Mouse (Mus musculus) lung, embryonic 14.5 days (tissue): Measurements from ENCODE around the gene Gm45711. TPM values are rescaled to one million over a fixed set of nuclear protein-coding genes. Genes with fewer than 3 reads are reported as not detected.

ENCODE experiments used
- ATAC-seq: fragments of 200-750 bp; cut with Nextera tagmentation; 2 replicates; pipeline ENCODE4 v1.8.0; 2017; ENCODE audit warnings: mild to moderate bottlenecking, moderate TSS enrichment, moderate library complexity; ENCODE audit not compliant: insufficient read depth
- DNase-seq: peaks from one replicate; pipeline ENCODE4 v3.0.0-alpha.2; 2015
- H3K27ac ChIP-seq: fragments of 300-500 bp; sonication (generic); 2 replicates; pipeline ENCODE4 v1.5.1; 2014; ENCODE audit warnings: low read depth, mild to moderate bottlenecking, moderate library complexity
- H3K27me3 ChIP-seq: fragments of 300-500 bp; sonication (generic); 2 replicates; pipeline ENCODE4 v1.6.1; 2014; ENCODE audit warnings: low read length, control low read depth; ENCODE audit not compliant: insufficient read depth
- H3K36me3 ChIP-seq: fragments of 300-500 bp; sonication (generic); 2 replicates; pipeline ENCODE4 v1.6.1; 2014; ENCODE audit warnings: control low read depth; ENCODE audit not compliant: insufficient read depth
- H3K4me1 ChIP-seq: fragments of 300-500 bp; sonication (generic); 2 replicates; pipeline ENCODE4 v1.6.1; 2014; ENCODE audit warnings: antibody characterized with exemption, control low read depth; ENCODE audit not compliant: insufficient read depth
- H3K4me2 ChIP-seq: fragments of 300-500 bp; sonication (generic); 2 replicates; pipeline ENCODE4 v1.6.1; 2014; ENCODE audit warnings: mild to moderate bottlenecking
- H3K4me3 ChIP-seq: fragments of 300-500 bp; sonication (generic); 2 replicates; pipeline ENCODE4 v1.5.1; 2014; ENCODE audit warnings: low read depth, low read length
- H3K9ac ChIP-seq: fragments of 300-500 bp; sonication (generic); 2 replicates; pipeline ENCODE4 v1.6.1; 2014
- H3K9me3 ChIP-seq: fragments of 300-500 bp; sonication (generic); 2 replicates; pipeline ENCODE4 v1.6.1; 2016; ENCODE audit warnings: low read depth, low read length, control low read depth
- CTCF ChIP-seq: IDR thresholded peaks from 2 replicates; pipeline ENCODE4 v1.5.1; 2016; ENCODE audit warnings: antibody characterized with exemption, low read depth
- WGBS: fragments of 180-500 bp; shearing (Covaris S2); extraction: QIAGEN DNeasy Blood & Tissue Kit; methylation state at CpG from one replicate; pipeline ENCODE4 v1.1.7; 2014; 5-methylcytosine and 5-hydroxymethylcytosine counted together
- polyA plus RNA-seq: library from polyadenylated mRNA; unstranded; fragments of >200 nt; fragmentation: Nextera tagmentation; extraction: Ambion mirVana; gene quantifications from 2 replicates; pipeline ENCODE4 v1.2.1, GENCODE M21; 2014

The Gm45711 gene
- polyA plus RNA-seq, 1 experiment from 2014 or later = not detected

DNA sequence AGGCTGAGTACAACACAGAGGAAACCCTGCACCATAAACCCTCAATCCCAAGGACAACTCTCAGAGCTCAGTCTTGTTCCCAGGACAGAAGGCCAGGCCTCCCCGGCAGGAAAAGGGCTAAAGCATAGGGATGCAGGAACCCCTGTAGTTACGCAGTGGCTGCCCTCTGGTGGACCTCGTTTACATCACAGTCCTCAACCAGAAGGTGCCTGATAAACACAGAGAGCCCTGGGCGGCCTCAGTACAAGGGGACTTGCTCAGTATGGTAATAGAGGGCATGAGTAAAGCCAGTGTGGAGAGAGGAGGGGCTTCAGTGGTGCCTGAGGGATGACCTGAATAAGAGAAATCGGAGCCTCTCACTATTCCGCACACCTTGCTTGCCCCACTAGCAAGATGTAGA is 75.3 kb downstream of the Gm45711 start:
- DNase-seq = peak; percentile 67
- TF ChIP-seq CTCF = peak; percentile 69
- no peak for ATAC-seq

DNA sequence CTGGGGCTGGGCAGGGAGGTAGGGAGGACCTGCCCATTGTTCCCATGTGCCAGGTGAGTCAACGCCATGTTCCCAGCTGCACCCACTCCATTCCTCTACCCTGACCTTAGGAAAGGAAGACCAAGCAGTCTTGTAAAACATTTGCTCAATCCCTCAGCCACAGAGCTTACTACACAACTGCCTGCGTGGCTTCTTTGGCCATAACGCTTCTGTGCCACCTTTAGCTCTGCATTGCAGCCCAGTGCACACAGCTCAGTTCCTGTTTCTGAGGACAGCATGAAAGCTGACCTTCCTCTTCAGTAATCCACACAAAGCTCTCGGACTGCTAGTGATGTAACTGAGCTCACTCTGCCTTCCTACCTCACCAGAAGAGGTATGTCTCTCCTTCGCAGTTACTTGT is 77.0 kb downstream of the Gm45711 start:
- Histone ChIP-seq H3K36me3 (peaks cover 50% of the 10 kb centered on the region), H3K27me3 (no peaks in the 10 kb centered on the region), H3K4me2 (no peak overlapping the region), H3K4me3 (no peak overlapping the region), H3K9ac (no peak overlapping the region), H3K4me1 (no peaks in the 10 kb centered on the region), H3K9me3 (no peaks in the 10 kb centered on the region), H3K27ac (no peak overlapping the region)
- DNase-seq (no peak), ATAC-seq (no peak)
- WGBS = 91% methylated on average over 5 of the region's 5 CpGs
- no peak for TF ChIP-seq CTCF

More for the DNA sequence above, 75.3 kb downstream of the Gm45711 start:
- 37% methylated on average over 6 of the region's 6 CpGs for WGBS
- peaks cover 53% of the 10 kb centered on the region for H3K36me3 ChIP-seq
- no peaks in the 10 kb centered on the region for H3K9me3 ChIP-seq
- H3K4me1 ChIP-seq = no peaks in the 10 kb centered on the region
- H3K27me3 ChIP-seq = no peaks in the 10 kb centered on the region
- no peak overlapping the region for H3K4me2 ChIP-seq
- H3K9ac ChIP-seq = no peak overlapping the region
- no peak overlapping the region for H3K4me3 ChIP-seq
- no peak overlapping the region for H3K27ac ChIP-seq

DNA sequence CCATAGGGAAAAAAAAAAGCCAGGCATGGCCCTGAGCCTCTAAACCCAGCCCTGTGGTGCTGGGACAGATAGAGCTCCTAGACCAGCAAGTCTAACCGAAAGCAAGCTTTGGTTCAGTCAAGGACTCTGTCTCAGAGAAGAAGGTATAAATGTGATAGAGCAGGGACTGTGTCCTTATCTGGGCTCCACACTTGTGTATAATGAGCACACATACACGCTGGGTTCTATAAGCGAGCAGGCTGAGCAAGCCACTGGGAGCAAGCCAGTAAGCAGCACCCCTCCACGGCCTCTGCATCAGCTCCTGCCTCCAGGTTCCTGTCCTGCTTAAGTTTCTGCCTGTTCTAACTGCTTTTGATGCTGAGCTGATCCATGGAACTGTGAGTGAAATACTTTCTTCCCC is 77.8 kb downstream of the Gm45711 start:
- Histone ChIP-seq H3K36me3 (peaks cover 52% of the 10 kb centered on the region), H3K9me3 (no peaks in the 10 kb centered on the region), H3K4me3 (no peak overlapping the region), H3K27me3 (no peaks in the 10 kb centered on the region), H3K9ac (no peak overlapping the region), H3K4me1 (no peaks in the 10 kb centered on the region), H3K4me2 (no peak overlapping the region), H3K27ac (no peak overlapping the region)
- ATAC-seq (no peak), DNase-seq (no peak)
- 90% methylated on average over 4 of the region's 4 CpGs for WGBS
- no peak for TF ChIP-seq CTCF

Other genes with a start within 250 kb of the Gm45711 start
- 69.8 and 71.5 TPM in 2 replicates for gene Cdh5, start 208.5 kb downstream of the Gm45711 start, polyA plus RNA-seq
- gene Bean1, start 139.6 kb downstream of the Gm45711 start, polyA plus RNA-seq = 0.74 and 0.86 TPM in 2 replicates
- gene Tk2, start 61.5 kb downstream of the Gm45711 start, polyA plus RNA-seq = 16.3 and 16.4 TPM in 2 replicates
- 39.1 and 45.4 TPM in 2 replicates for gene Cklf, start 59.2 kb downstream of the Gm45711 start, polyA plus RNA-seq
- gene Cmtm2a, start 16.9 kb downstream of the Gm45711 start, polyA plus RNA-seq = not detected in 2 replicates
- not detected in 2 replicates for gene Cmtm1, start 64 bp upstream of the Gm45711 start, polyA plus RNA-seq
- gene Gm11020, start 11.5 kb upstream of the Gm45711 start, polyA plus RNA-seq = not detected in 2 replicates
- not detected in 2 replicates for gene Cmtm2b, start 12.1 kb upstream of the Gm45711 start, polyA plus RNA-seq
- 156 and 164 TPM in 2 replicates for gene Cmtm3, start 29.3 kb upstream of the Gm45711 start, polyA plus RNA-seq
- 3.6 and 4.0 TPM in 2 replicates for gene Cmtm4, start 85.7 kb upstream of the Gm45711 start, polyA plus RNA-seq
- gene Dync1li2, start 133.0 kb upstream of the Gm45711 start, polyA plus RNA-seq = 61.1 and 62.4 TPM in 2 replicates
- gene Terb1, start 199.8 kb upstream of the Gm45711 start, polyA plus RNA-seq = 0.14 and 0.18 TPM in 2 replicates
- 97.2 and 98.1 TPM in 2 replicates for gene Nae1, start 224.6 kb upstream of the Gm45711 start, polyA plus RNA-seq
- 0.32 and 0.45 TPM in 2 replicates for gene Car7, start 224.6 kb upstream of the Gm45711 start, polyA plus RNA-seq